Mouse (Mus musculus) kidney, adult 2 months (tissue): ENCODE results near the gene Ppp1r15b.

ENCODE experiments used
- CTCF ChIP-seq: fragments of 200-500 bp; conservative IDR thresholded peaks from 2 replicates; pipeline ENCODE4 v1.5.1; 2011; ENCODE audit warnings: low read depth, mild to moderate bottlenecking, control low read depth, low read length, moderate library complexity, mixed read lengths; ENCODE audit not compliant: insufficient read depth, insufficient read length
- POLR2A ChIP-seq: fragments of 200-500 bp; IDR thresholded peaks from one replicate; pipeline ENCODE4 v1.6.1; 2011; ENCODE audit warnings: low read depth, low read length, control low read depth

DNA sequence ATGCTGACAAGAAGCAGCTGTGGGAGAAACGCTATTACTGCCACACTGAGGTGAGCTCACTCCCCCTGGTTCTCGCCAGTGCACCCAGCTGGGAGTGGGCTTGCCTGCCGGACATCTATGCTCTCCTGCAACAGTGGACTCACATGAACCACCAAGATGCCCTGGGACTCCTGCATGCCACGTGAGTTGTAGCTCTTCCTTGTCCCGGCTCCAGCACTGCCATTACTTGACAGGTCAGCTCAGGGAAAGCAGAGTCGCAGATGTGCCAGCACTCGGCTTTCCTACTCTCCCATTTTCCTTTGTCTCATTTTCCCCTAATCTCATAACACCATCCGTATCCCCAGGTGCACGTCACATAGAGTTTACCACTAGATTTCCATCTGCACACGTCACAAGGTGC is 42.7 kb upstream of the Ppp1r15b start:
- no peak for TF ChIP-seq POLR2A
- no peak for TF ChIP-seq CTCF
